Mouse (Mus musculus): ENCODE results near the gene Rbm33.

Rbm33 gene

DNA sequence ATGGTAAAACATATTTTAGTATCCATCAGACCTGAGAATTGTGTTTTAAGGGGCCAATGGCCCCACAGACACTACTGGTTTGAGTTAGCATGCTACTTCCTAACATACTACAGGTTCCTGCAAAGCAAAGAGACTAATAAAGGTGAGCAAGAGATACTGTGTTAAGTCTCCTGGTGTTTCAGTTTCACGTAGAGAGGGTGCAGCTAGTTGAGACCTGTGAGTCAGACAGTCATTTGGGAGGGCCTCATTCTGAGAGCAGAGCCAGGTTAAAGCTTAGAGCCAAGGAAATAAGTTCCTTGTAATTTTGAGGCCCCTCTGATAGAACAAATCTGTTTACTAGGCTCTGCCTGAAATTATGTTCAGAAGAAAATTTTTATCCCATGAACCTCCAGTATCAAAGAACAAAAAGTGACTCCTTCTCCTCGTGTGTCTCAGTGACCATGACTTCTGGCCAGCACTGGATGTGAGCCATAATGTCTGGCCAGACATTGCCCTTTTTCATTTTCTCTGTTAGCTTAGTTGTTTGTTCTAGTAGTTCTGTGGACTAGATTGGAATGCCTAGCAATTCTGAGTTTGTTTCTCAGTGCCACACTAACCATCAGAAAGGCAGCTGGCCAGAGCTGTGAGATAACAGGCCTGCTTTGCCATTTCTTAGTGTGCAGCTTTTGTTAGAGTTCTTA is 95.2 kb downstream of the Rbm33 start:
- no peak for DNase-seq (ENCODE audit: low spot score)

DNA sequence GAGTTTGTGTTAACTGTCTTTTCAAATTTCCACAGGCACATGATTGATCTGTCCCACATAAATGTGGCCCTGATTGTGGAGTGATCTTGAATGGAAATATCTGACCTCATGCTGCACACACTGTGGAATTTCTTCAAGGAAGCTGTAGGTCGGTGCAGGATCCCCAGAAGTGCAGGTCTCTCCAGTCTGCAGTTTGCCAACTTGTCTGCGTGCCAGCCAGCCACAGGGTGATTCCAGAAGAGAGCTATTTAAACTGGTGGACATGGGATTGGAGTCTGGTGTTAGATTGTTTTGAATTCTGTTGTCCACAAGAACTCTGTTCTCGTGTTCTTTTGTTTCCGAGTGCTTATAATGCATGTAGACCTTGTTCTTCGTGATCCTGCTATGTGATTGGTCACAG is 96.6 kb downstream of the Rbm33 start:
- no peak for DNase-seq (ENCODE audit: low spot score)

DNA sequence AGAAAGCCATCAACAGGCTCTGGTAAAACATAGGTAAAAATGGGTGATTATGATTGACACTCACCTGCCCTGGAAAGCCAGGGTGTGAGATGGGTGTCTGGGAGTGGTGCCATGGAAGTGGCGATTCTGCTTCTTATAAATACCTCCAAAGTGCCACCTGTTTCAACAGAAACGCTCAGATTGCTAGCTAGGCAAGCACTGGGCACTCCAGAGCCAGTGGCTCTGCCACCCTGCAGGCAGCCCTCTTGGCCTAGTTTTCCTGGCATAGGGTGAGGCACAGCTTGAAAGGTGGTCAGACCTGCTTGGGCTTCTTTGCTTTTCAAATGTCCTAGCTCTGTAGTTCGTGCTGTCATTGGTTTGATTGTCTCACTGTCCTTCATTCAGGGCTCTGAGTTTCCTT is 97.2 kb downstream of the Rbm33 start:
- peak; percentile 42 for DNase-seq (ENCODE audit: low spot score)

GRCm38 (mm10) chr5:28416029-28416428 is 99.1 kb downstream of the Rbm33 start:
- DNase-seq (ENCODE audit: low spot score) = no peak

GRCm38 (mm10) chr5:28418734-28419133 is 101.8 kb downstream of the Rbm33 start:
- DNase-seq (ENCODE audit: low spot score) = no peak

- no peak for DNase-seq (ENCODE audit: low spot score)
These were observed 102.8 kb downstream of the Rbm33 start for GRCm38 (mm10) chr5:28419640-28420265.

DNA sequence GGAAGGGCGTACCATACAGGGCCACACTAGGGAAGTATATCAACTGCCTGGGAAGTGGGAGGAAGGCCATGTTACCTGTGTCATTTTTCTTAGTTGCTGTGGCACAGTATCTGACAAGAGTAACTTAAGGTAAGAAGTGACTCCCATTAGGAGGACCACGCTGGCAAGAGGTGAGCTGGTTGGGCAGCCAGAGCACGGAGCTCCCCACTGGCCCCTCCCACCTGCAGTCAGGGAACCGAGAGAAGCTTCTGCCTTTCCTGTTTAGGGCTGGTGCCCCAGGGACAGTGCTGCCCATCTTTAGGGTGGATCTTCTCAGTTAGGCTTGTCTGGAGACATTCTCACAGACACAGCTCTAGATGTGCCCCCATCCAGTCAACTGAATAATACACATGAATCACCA is 106.9 kb downstream of the Rbm33 start:
- no peak for DNase-seq (ENCODE audit: low spot score)

- no peak for DNase-seq (ENCODE audit: low spot score)
These were observed 109.0 kb downstream of the Rbm33 start for GRCm38 (mm10) chr5:28425926-28426325.

- DNase-seq (ENCODE audit: low spot score) = no peak
These were observed 133.4 kb downstream of the Rbm33 start for GRCm38 (mm10) chr5:28450126-28450890.

- DNase-seq (ENCODE audit: low spot score) = peak; percentile 76
These were observed 134.2 kb downstream of the Rbm33 start for GRCm38 (mm10) chr5:28451053-28451638.

DNA sequence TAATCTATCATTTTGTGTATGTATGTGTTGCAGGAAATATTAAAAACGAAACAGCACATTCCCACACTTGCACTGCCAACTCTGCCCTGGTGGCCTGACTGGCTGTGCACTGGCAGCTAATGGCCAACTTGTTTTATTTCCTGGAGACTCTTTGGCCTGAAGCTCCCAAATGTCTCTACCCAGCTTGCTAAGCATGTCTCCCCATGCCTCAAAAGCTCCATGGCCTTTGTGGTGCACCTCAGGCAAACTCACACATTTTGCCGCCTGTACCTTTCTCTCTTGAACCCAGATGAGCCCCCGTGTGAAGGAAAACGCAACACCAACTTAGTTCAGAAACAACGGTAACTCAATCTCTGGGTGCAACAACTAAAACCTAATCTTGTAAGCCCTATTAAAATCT is 136.2 kb downstream of the Rbm33 start:
- no peak for DNase-seq (ENCODE audit: low spot score)

DNA sequence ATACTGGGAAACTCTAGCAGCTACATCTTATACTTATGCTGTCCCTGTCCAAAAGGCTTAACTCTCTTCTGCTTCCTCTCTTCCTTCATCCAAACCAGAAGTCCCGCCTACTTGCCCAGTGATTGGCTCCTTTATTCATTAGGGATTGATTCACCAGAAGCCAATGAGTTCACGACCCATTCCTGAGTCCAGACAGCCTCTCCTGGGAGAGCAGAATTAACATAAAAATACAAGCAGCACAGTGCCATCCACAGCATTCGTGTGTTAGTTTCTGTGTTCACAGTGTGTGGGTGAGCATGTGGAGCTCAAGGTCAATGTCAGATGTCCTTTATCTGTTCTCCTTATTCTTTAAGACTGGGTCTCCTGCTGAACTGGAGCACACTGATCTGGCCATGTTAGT is 136.6 kb downstream of the Rbm33 start:
- no peak for DNase-seq (ENCODE audit: low spot score)

DNA sequence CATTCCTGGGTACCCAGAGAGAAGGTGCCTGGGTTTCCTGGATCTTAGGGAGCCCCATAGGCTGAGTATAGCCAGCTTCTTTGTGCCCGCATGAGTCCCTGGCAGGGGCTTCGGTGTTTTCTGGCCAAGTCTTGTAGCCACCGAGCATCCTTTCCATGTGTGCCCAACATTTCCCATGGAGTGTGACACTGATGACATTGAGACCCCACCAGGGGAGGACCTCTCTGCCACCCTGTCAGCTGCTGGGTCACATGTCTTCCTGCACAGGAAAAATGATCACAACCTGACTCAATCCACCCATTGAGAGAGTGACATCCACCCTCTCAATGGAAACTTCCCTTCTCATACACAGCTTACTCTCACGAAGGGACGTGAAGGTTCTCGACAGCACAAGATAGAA is 137.6 kb downstream of the Rbm33 start:
- DNase-seq (ENCODE audit: low spot score) = no peak

DNA sequence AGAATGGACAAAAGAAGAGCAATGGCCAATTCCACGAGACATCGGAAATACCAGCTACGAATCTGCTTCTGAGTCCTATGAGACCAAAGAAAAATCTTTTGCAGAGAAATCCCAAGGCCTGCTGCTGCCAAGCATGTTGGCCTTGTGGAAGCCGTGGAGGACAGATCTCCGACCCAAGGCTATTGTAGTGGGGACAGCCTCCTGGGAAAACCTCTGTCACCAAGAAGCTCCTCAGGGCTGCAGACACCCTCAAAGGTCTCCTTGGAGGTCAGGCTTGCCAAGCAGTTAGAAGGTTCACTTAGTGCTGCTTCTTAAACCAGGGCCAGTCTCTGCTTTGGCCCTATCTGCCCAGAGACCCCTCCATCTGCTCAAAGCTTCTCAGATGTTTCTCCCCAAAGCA is 138.8 kb downstream of the Rbm33 start:
- DNase-seq (ENCODE audit: low spot score) = no peak

DNA sequence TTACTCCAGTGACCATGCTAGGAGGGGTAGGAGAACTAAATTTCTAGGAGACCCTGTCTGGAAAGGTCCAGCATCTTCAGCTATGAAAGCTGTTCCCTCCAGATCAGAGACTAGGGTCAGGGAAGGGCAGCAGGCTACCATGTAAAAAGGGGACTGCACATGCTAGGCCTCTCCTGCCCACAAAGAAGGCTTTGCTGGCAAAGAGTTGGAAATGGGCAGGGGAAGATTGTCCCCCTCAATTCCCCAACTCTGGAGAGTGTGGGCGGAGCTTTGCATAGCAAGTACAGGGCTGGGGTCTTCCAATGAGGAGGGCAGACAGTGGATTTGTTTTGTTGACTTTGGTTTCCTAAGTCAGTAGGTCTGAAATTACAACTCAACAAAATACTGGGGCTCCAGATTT is 139.4 kb downstream of the Rbm33 start:
- DNase-seq (ENCODE audit: low spot score) = no peak

DNA sequence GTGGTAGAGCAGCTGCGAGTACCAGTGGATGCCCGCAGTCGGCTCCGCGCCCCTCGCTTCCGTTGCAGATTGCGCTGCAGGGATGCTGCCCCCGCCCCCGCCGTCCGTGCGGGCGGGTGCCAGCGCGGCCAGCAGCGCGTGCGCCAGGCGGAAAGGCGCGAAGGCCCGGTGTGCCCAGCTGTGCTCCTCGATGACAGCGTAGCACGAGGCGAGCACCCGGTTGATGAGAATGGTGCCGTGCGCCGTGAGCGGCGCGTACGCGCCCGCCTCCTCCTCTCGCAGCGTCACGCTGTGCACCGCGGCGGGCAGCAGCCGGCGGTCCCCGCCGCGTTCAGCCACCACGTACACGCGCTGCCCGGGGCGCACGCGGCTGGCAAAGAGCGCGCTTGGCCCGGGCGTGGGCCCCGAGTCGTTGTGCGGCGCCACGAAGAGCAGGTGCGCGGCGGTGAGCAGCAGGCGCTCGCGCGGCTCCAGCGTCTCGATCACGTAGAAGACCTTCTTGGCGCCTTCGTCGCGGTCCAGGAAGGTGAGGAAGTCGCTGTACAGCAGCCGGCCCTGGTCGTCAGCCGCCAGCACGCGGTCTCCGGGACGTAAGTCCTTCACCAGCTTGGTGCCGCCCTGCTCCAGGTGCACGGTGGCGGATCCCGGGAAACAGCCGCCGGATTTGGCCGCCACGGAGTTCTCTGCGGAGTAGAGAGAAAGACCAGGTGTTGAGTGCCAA is 141.2 kb downstream of the Rbm33 start:
- no peak for DNase-seq (ENCODE audit: low spot score)

- peak; percentile 86 for DNase-seq (ENCODE audit: low spot score)
These were observed 141.9 kb downstream of the Rbm33 start for GRCm38 (mm10) chr5:28458821-28459240.

GRCm38 (mm10) chr5:28459456-28460225 is 142.7 kb downstream of the Rbm33 start:
- peak; percentile 78 for DNase-seq (ENCODE audit: low spot score)

GRCm38 (mm10) chr5:28460556-28461350 is 143.8 kb downstream of the Rbm33 start:
- DNase-seq (ENCODE audit: low spot score) = no peak

GRCm38 (mm10) chr5:28461376-28461775 is 144.5 kb downstream of the Rbm33 start:
- no peak for DNase-seq (ENCODE audit: low spot score)
